Mouse (Mus musculus): ENCODE measurements around the gene Nfic. TPM values are rescaled to one million over a fixed set of nuclear protein-coding genes. Genes with fewer than 3 reads are reported as not detected.

Gene Nfic
- polyA plus RNA-seq, 1 experiment from 2014 or later = 35.0 TPM

DNA sequence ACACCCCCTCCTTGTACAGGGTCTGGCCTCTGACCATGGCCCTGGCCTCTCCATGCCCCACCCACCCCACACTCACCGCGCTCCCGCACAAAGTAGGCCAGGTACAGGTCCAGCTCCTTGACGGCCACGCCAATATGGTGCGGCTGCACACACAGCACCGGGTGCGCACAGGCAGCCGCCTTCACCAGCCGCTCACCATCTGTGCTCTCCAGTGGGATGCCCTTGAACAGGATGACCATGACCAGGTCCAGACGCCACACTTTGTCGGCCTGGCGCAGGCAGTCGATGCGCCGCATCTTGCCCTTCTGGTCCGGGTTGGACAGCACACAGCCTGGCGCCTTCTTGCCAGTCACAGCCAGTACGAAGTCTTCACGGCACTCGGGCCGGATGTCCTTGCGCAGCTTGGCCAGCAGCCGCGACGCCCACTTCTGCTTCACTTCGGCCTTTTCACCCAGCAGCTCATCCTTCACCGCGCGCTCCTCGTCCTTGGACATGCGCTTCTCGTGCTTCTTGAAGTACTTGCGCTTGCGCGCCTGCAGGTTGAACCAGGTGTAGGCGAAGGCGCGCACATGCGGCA lies 35.2 kb downstream of the Nfic start:
- H3K27me3 ChIP-seq (replicated peaks) = no peaks in the 10 kb centered on the region
- peaks cover 12% of the 10 kb centered on the region; the same call in 1 of the 2 replicates for H3K36me3 ChIP-seq
- no peak for ATAC-seq (ENCODE audit: low FRiP score)
- H3K9me3 ChIP-seq (replicated peaks) = no peaks in the 10 kb centered on the region
- H3K4me1 ChIP-seq = peaks cover 56% of the 10 kb centered on the region
- no peak overlapping the region for H3K4me2 ChIP-seq
- WGBS = 87% methylated on average over 40 of the region's 40 CpGs
- no peak overlapping the region for H3K27ac ChIP-seq (replicated peaks)
- H3K9ac ChIP-seq (replicated peaks) = no peak overlapping the region
- H3K4me3 ChIP-seq (replicated peaks) = no peak overlapping the region

DNA sequence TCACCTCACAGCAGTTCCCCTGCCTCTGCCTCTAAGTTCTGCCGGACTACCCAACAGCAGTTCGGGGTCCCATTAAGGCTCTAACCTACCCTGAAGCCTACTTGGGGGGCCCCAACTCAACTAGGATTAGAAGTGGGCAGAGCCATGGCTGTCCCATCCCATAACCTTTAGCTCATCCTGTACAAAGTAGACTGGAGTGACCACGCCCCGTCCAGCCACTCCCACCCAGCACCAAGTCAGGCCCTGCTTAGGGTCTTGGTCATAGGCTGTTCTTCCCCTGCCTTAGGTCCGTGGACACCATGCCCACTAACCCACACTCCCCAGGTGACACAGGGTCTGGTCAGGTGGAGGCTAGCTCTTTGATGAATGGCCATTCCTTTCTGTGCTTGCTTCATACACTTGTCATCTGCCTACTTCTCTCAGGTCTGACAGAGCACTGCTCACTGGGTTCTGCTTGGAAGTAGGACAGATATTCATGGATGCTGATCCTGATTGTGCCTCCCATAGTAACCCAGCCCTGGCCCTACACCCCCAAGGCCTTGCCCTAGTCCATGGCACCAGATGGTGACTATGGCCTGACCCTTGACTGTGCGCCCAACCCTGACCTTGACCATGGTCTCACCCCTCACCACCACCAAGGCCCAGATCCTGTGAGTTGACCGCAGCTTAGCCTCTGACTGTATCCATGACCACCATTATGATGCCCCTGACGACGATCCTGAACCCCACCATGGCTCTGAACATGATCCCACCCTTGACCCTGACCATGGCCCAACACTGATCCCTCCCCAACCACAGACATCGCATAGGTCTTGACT lies 36.1 kb downstream of the Nfic start:
- Histone ChIP-seq H3K4me2 (no peak overlapping the region), H3K36me3 (peaks cover 12% of the 10 kb centered on the region; the same call in 1 of the 2 replicates), H3K9ac (replicated peaks) (no peak overlapping the region), H3K27me3 (replicated peaks) (no peaks in the 10 kb centered on the region), H3K9me3 (replicated peaks) (no peaks in the 10 kb centered on the region), H3K27ac (replicated peaks) (no peak overlapping the region), H3K4me1 (peaks cover 54% of the 10 kb centered on the region), H3K4me3 (replicated peaks) (no peak overlapping the region)
- no peak for ATAC-seq (ENCODE audit: low FRiP score)
- WGBS = 94% methylated on average over 10 of the region's 10 CpGs

DNA sequence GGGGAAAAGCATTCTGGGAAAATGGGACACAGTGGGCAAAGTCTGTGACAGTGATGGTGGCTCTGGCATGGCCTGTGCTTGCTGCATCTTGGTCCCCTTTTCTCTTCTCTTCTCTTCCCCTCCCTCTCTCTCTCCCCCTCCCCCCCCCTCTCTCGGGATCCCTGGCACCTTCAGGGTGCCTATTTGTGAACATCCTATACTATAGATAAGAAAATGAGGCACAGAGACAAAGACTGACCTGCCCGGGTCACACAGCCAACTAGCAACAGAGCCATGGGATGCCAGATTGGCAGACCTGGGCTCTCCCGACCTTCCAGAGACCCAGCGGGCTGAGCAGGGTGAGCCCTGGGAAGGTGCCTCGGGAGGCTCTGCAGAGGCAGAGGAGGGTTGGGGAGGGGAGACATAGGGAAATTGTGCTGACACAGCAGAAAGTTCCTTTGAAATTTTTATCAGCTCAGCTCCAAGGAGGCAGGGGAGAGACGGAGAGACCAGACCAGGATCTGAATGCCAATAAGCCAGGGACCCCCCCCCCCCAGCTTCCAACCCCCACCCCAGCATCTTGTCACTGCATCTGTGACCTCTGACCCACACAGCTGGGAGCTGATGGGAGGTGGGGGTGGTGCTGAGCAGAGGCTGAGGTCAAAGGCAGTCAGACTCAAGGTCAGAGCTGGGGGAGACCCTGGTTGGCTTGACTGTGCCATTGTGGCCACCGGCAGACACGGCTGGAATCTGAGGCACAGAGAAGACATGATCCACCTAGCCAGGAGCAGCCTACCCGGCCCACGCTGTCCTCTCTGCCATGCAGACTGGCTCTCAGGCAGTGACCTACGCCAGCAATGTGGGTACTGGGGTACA lies 37.0 kb downstream of the Nfic start:
- 46% methylated on average over 11 of the region's 11 CpGs for WGBS
- Histone ChIP-seq H3K4me3 (replicated peaks) (no peak overlapping the region), H3K9ac (replicated peaks) (no peak overlapping the region), H3K27me3 (replicated peaks) (no peaks in the 10 kb centered on the region), H3K4me2 (no peak overlapping the region), H3K4me1 (peaks cover 57% of the 10 kb centered on the region), H3K9me3 (replicated peaks) (no peaks in the 10 kb centered on the region), H3K27ac (replicated peaks) (no peak overlapping the region), H3K36me3 (peaks cover 12% of the 10 kb centered on the region; the same call in 1 of the 2 replicates)
- ATAC-seq (ENCODE audit: low FRiP score) = no peak

DNA sequence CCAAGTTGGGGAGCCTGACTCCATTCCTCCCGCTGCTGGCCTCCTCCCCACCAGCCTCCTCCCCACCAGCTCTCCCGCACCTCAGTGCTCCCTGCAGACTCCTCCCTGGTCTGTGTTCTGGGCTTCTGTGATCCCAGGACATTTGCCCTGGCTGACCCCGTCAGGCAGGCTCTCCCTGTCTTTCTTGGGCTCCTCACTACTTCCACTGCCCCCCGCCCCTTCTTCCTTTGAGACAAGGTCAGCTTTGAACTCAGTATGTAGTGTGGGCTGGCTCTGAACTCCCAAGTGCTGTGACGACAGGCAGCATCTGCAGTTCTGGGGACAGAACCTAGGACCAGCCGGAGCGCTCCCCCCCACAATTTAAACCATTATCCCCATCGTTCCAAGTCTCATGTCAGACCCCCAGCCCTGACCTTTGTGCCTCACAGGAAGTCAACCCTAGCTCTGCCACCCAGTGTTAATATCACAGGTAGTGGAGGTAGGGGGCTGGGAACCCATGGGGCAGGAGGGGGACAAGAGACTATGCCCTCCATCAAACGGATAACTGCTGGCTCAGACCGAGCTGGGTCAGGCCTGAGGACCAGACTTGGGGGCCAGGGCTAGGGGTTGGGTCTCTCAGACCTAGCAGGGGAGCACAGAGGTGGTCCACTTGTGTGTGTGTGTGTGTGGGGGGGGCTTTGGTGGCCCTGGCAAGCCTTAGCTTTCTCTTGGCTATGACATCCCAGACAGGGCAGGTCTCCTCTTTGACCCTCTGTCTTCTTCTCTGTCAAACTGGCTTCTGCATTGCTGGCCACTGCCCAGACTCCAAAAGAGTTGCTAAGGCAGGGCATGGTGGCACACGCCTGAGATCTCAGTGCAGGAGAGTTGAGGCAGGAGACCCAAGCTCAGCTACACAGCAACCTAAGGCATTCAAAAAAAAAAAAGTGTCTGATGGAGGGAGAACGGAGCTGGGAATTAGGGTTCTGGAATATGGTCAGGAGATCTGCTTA lies 37.9 kb downstream of the Nfic start:
- peak overlapping the region; percentile 20; the same call in 1 of the 2 replicates for H3K9ac ChIP-seq (replicated peaks)
- no peaks in the 10 kb centered on the region for H3K27me3 ChIP-seq (replicated peaks)
- peak overlapping the region; percentile 19; the same call in 1 of the 2 replicates for H3K4me3 ChIP-seq (replicated peaks)
- WGBS = 51% methylated on average over 12 of the region's 12 CpGs
- H3K4me2 ChIP-seq = peak overlapping the region; percentile 50
- H3K27ac ChIP-seq (replicated peaks) = peak overlapping the region; percentile 72
- H3K36me3 ChIP-seq = peaks cover 12% of the 10 kb centered on the region; the same call in 1 of the 2 replicates
- H3K9me3 ChIP-seq (replicated peaks) = no peaks in the 10 kb centered on the region
- ATAC-seq (ENCODE audit: low FRiP score) = no peak
- H3K4me1 ChIP-seq = peaks cover 65% of the 10 kb centered on the region

DNA sequence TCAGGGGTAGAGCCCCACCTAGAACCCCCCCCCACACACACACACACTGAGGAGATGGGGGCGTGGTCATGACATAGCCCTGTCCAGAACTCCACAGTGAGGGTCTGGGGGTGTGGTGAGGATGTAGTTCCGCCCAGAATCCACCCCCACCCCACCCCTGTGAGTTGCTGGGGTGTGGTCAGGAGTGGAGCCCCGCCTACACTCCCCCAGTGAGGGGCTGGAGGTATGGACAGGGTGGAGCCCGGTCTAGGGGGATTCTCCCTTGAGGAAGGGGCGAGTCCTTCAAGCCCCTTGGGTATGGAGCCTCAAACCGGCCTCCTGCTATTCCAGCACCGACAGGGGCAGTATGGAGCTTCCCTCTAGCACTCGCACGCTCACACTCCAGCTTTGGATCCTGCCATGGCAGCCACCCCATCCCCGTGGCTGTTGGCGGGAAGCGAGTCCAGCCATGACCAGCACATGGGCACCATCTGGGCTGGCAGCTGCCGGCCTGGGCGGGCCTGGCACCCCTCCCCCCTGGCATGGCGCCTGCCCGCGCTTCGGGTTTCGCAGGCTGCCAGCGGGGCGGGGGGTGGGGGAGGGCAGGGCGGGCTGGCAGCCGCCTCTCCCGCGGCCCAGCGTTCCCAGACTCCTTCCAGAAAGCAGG lies 38.7 kb downstream of the Nfic start:
- H3K27ac ChIP-seq (replicated peaks) = peak overlapping the region; percentile 72
- ATAC-seq (ENCODE audit: low FRiP score) = peak; percentile 67
- 0 out of 2 replicates have a peak overlapping the region, but pooled peaks have one; percentile 20 for H3K9ac ChIP-seq (replicated peaks)
- H3K27me3 ChIP-seq (replicated peaks) = no peaks in the 10 kb centered on the region
- peak overlapping the region; percentile 19; the same call in 1 of the 2 replicates for H3K4me3 ChIP-seq (replicated peaks)
- peaks cover 12% of the 10 kb centered on the region; the same call in 1 of the 2 replicates for H3K36me3 ChIP-seq
- peak overlapping the region; percentile 50 for H3K4me2 ChIP-seq
- WGBS = 1% methylated on average over 24 of the region's 26 CpGs
- no peaks in the 10 kb centered on the region for H3K9me3 ChIP-seq (replicated peaks)
- peaks cover 73% of the 10 kb centered on the region for H3K4me1 ChIP-seq

DNA sequence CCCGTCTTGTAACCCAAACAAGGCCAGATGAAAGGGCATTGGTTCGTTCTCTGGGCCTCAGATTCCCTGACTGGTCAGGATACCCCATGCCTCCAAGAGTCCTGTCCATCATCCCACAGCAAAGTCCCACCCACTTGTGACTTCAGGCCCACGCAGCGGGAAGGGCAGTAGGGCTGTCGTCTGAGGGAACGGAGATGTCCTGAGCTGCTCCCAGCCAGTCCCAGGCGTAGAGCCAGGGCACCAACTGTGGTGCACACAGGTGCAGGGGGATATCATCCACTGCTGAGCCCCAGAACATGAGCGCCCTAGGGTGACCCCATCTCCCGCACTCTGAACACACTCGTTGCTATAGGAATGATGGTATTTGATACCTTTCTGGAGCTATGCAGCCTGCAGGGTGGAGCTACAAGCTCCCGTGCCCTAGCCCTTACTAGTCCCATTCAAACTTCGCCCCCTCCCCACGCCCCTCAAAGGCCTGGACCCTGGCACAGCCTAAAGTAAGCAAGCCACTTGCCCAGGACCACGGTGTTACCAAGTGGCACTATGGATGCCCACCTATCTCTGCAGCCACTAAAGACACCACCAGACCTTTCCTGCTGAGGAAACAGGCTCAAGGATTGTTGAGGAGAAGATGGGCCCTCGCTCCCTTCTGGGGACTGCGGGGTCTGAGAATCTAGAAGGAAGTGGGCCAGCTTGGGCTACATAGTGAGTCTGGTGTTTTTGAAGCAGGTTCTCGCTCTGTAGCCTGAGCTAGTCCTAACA lies 39.7 kb downstream of the Nfic start:
- Histone ChIP-seq H3K27me3 (replicated peaks) (no peaks in the 10 kb centered on the region), H3K9ac (replicated peaks) (no peak overlapping the region), H3K27ac (replicated peaks) (peak overlapping the region; percentile 72; the same call in 1 of the 2 replicates), H3K9me3 (replicated peaks) (no peaks in the 10 kb centered on the region), H3K4me1 (peaks cover 83% of the 10 kb centered on the region), H3K4me2 (no peak overlapping the region), H3K36me3 (peaks cover 12% of the 10 kb centered on the region; the same call in 1 of the 2 replicates), H3K4me3 (replicated peaks) (no peak overlapping the region)
- ATAC-seq (ENCODE audit: low FRiP score) = no peak
- WGBS = 70% methylated on average over 17 of the region's 17 CpGs

DNA sequence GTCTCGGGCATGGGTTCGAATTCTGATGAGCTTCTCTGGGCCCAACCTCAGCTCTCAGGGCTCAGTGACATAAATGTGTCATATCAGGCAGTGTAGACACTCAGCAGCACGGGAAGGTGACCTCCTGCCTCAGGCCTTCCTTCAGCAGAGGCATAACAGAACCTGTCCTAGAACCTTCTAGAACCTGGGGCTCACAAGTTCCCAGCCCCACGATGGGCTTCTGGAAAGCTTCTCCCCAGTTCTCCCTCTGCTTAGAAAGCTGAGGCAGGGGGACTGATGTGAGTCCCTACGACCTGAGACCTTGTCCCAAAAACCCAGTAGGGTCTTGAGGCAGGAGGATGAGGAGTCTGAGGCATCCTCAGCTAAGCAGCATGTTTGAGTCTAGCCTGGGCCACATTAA lies 40.3 kb downstream of the Nfic start:
- Histone ChIP-seq H3K9me3 (replicated peaks) (no peaks in the 10 kb centered on the region), H3K36me3 (peaks cover 10% of the 10 kb centered on the region; the same call in 1 of the 2 replicates), H3K4me1 (peaks cover 84% of the 10 kb centered on the region), H3K27me3 (replicated peaks) (no peaks in the 10 kb centered on the region), H3K4me2 (no peak overlapping the region), H3K9ac (replicated peaks) (no peak overlapping the region), H3K27ac (replicated peaks) (no peak overlapping the region), H3K4me3 (replicated peaks) (no peak overlapping the region)
- ATAC-seq (ENCODE audit: low FRiP score) = no peak
- WGBS = 77% methylated on average over 5 of the region's 5 CpGs

DNA sequence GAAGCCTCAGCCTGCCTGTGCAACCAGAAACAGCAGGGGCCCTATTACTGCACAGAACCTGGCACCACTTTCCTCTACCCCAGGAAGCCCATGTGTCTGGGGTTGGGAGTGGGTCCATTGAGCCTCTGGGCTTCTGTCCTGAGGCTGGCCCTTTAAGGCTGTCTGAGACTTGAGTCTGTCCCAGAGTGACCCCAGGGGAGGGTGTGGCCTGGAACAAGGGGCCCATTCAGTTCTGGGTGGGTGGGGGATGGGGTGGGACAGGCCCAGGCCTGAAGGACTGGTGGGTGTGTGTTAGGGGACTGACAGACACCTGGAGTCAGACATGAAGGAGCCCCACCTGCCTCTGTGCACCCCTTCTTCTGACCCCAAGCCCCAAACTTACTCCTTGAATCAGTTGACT lies 40.8 kb downstream of the Nfic start:
- no peaks in the 10 kb centered on the region for H3K27me3 ChIP-seq (replicated peaks)
- H3K4me3 ChIP-seq (replicated peaks) = no peak overlapping the region
- no peak overlapping the region for H3K27ac ChIP-seq (replicated peaks)
- H3K4me2 ChIP-seq = peak overlapping the region; percentile 34; the same call in 1 of the 2 replicates
- no peak overlapping the region for H3K9ac ChIP-seq (replicated peaks)
- no peaks in the 10 kb centered on the region for H3K9me3 ChIP-seq (replicated peaks)
- no peak for ATAC-seq (ENCODE audit: low FRiP score)
- H3K36me3 ChIP-seq = peaks cover 6% of the 10 kb centered on the region; the same call in 1 of the 2 replicates
- H3K4me1 ChIP-seq = peaks cover 88% of the 10 kb centered on the region

DNA sequence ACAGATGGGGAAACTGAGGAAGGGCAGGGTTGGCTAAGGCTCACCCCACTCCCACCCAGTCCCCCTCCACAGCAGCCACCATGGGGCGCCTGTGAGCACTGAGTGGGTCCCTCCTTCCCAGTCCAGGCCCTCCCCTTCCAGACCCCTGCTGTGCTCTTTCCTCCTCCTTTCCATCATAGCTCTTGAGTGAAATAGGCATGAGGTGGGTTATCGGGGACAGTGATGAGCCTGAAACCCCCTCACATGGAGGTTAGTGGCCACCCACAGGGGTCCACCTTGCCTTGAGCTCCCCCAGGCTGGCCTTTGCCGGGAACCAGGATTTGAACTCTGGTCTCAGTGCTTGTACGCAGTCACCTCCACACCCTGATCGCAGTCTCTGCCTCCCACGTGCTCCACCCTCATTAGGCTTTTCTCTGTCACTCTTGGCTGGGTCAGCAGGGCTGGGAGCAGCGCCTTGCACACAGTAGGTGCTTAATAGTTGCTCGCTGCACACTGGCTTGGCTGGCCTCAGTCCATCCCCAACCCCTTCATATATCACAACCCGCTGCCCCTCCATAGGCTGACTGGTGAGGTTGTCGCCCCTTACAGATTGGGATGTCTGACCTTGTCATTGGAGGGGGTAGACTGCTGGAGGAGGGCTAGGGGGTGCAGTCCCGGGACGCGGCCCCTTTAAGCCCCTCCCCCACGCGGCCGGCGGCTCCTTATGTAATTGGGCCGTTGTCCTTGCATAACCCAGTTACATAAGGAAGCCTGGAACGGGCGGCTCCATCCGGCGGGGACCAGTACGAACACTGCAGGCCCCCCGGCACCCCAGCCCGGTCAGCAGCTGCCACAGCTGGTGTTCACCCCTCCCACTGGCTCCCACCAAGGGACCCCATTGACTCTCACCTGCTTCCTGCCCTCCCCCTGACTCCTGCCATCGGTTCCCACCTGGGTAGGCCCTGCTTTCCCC lies 41.8 kb downstream of the Nfic start:
- H3K9ac ChIP-seq (replicated peaks) = no peak overlapping the region
- peaks cover 2% of the 10 kb centered on the region; the same call in 1 of the 2 replicates for H3K36me3 ChIP-seq
- H3K4me2 ChIP-seq = peak overlapping the region; percentile 34
- 0 out of 2 replicates have a peak, but pooled peaks cover 2% of the 10 kb centered on the region for H3K27me3 ChIP-seq (replicated peaks)
- H3K4me3 ChIP-seq (replicated peaks) = no peak overlapping the region
- ATAC-seq (ENCODE audit: low FRiP score) = no peak
- no peaks in the 10 kb centered on the region for H3K9me3 ChIP-seq (replicated peaks)
- 26% methylated on average over 26 of the region's 26 CpGs for WGBS
- H3K4me1 ChIP-seq = peaks cover 90% of the 10 kb centered on the region
- peak overlapping the region; percentile 41; the same call in 1 of the 2 replicates for H3K27ac ChIP-seq (replicated peaks)
